Mouse (Mus musculus) urinary bladder, postnatal 14 days (tissue): Measurements from ENCODE around the gene Ttc7.
"Not testable (repeated sequence)": the region's sequence is repeated elsewhere in the genome, so short reads cannot be mapped to it uniquely, and the experiment has no call there.

ENCODE experiments used
- DNase-seq: peaks from one replicate; pipeline ENCODE4 v3.0.0; 2021; ENCODE audit warnings: low spot score

The Ttc7 gene

GRCm38 (mm10) chr17:87286481-87287143, 3.9 kb downstream of the Ttc7 start:
- DNase-seq = no peak

GRCm38 (mm10) chr17:87287197-87287777, 4.6 kb downstream of the Ttc7 start:
- DNase-seq = no peak

- DNase-seq = no peak
Measured at GRCm38 (mm10) chr17:87288131-87288530, 5.4 kb downstream of the Ttc7 start.

GRCm38 (mm10) chr17:87289367-87289766, 6.7 kb downstream of the Ttc7 start:
- DNase-seq = no peak

GRCm38 (mm10) chr17:87291037-87291436, 8.4 kb downstream of the Ttc7 start:
- no peak for DNase-seq

- DNase-seq = no peak
Measured at GRCm38 (mm10) chr17:87291782-87292181, 9.1 kb downstream of the Ttc7 start.

- DNase-seq = no peak
Measured at GRCm38 (mm10) chr17:87293125-87293524, 10.4 kb downstream of the Ttc7 start.

- DNase-seq = no peak
Measured at GRCm38 (mm10) chr17:87295738-87296137, 13.1 kb downstream of the Ttc7 start.

GRCm38 (mm10) chr17:87296701-87297100, 14.0 kb downstream of the Ttc7 start:
- not testable (repeated sequence) for DNase-seq

GRCm38 (mm10) chr17:87298944-87299343, 16.3 kb downstream of the Ttc7 start:
- DNase-seq = no peak

GRCm38 (mm10) chr17:87300340-87300739, 17.7 kb downstream of the Ttc7 start:
- no peak for DNase-seq

GRCm38 (mm10) chr17:87301607-87302006, 18.9 kb downstream of the Ttc7 start:
- DNase-seq = not testable (repeated sequence)

GRCm38 (mm10) chr17:87302014-87302794, 19.5 kb downstream of the Ttc7 start:
- peak; percentile 60 for DNase-seq

- DNase-seq = no peak
Measured at GRCm38 (mm10) chr17:87304151-87304894, 21.6 kb downstream of the Ttc7 start.

GRCm38 (mm10) chr17:87305065-87305464, 22.4 kb downstream of the Ttc7 start:
- no peak for DNase-seq

GRCm38 (mm10) chr17:87306746-87307145, 24.1 kb downstream of the Ttc7 start:
- peak; percentile 43 for DNase-seq

GRCm38 (mm10) chr17:87309073-87309788, 26.5 kb downstream of the Ttc7 start:
- no peak for DNase-seq

GRCm38 (mm10) chr17:87310497-87310896, 27.8 kb downstream of the Ttc7 start:
- no peak for DNase-seq

GRCm38 (mm10) chr17:87312351-87312750, 29.7 kb downstream of the Ttc7 start:
- no peak for DNase-seq

GRCm38 (mm10) chr17:87312924-87313870, 30.5 kb downstream of the Ttc7 start:
- no peak for DNase-seq

- no peak for DNase-seq
Measured at GRCm38 (mm10) chr17:87314121-87314520, 31.4 kb downstream of the Ttc7 start.
